In genomic region chr7:119515492-119516271, GRCm38 (mm10) we compare ENCODE assay signal across 9 mouse cellular contexts. TPM values are rescaled to one million over a fixed set of nuclear protein-coding genes. Genes with fewer than 3 reads are reported as not detected.
DNase-seq lines count a peak whose midpoint lies in the region; ATAC-seq lines count a peak whose summit lies in the region.
"Had no signal": no experiment of that assay in that cellular context is flagged by ENCODE, and none has a peak within 500 bp of the region (broad histone marks: within the 10 kb centered on the region; RNA-seq: fewer than 3 reads in every experiment).

No protein-coding gene starts in this region.

- H3K9ac ChIP-seq in forebrain, embryonic 11.5 days (ENCODE audit: low read length), result no peak overlapping the region
- H3K9ac ChIP-seq in midbrain, embryonic 11.5 days (ENCODE audit: low read length), result no peak overlapping the region

- H3K9me3 ChIP-seq in forebrain, embryonic 11.5 days (ENCODE audit: control insufficient read depth, low read length), result no peaks in the 10 kb centered on the region
- H3K9me3 ChIP-seq in midbrain, embryonic 11.5 days (ENCODE audit: control insufficient read depth, low read length), result no peaks in the 10 kb centered on the region

- 69% methylated on average over 10 of the region's 10 CpGs for WGBS in forebrain, embryonic 11.5 days
- 66% methylated on average over 10 of the region's 10 CpGs for WGBS in midbrain, embryonic 11.5 days

- H3K4me3 ChIP-seq in forebrain, embryonic 11.5 days (ENCODE audit: low read depth, low read length), result no peak overlapping the region
- H3K4me3 ChIP-seq in midbrain, embryonic 11.5 days (ENCODE audit: low read depth, low read length), result no peak overlapping the region

- H3K4me1 ChIP-seq in forebrain, embryonic 11.5 days (replicated peaks; ENCODE audit: control insufficient read depth, insufficient read depth, low read length), result no peaks in the 10 kb centered on the region
- no peaks in the 10 kb centered on the region for H3K4me1 ChIP-seq in midbrain, embryonic 11.5 days (ENCODE audit: control insufficient read depth, insufficient read depth, low read length)

- H3K27ac ChIP-seq in forebrain, embryonic 11.5 days (ENCODE audit: low read depth, low read length), result no peak overlapping the region
- H3K27ac ChIP-seq in midbrain, embryonic 11.5 days (ENCODE audit: low read depth, low read length), result no peak overlapping the region

- H3K27me3 ChIP-seq in forebrain, embryonic 11.5 days (ENCODE audit: control insufficient read depth, insufficient read depth, low read length), result no peaks in the 10 kb centered on the region
- no peaks in the 10 kb centered on the region for H3K27me3 ChIP-seq in midbrain, embryonic 11.5 days (ENCODE audit: control insufficient read depth, insufficient read depth, low read length)

- no peaks in the 10 kb centered on the region for H3K36me3 ChIP-seq in forebrain, embryonic 11.5 days (ENCODE audit: control insufficient read depth, insufficient read depth, low read length)
- no peaks in the 10 kb centered on the region for H3K36me3 ChIP-seq in midbrain, embryonic 11.5 days (ENCODE audit: control insufficient read depth, insufficient read depth, low read length)

- no peak for ATAC-seq in frontal cortex, adult (ENCODE audit: low TSS enrichment)
- ATAC-seq in forebrain, embryonic 11.5 days (replicated peaks; ENCODE audit: low FRiP score), result peak; percentile 59; the same call in 1 of the 2 replicates
- peak; percentile 58; the same call in 1 of the 2 replicates for ATAC-seq in midbrain, embryonic 11.5 days (ENCODE audit: low FRiP score)

- DNase-seq in frontal cortex, postnatal 25 days (ENCODE audit: low spot score in 2 of 2), result peak; percentile 36 to 52
- peak; percentile 23 for DNase-seq in 416B (ENCODE audit: low read depth)
- peak; percentile 37 for DNase-seq in adrenal gland, postnatal 25 days
- DNase-seq in forebrain, embryonic 11.5 days (ENCODE audit: low spot score), result peak; percentile 70
- peak; percentile 58 for DNase-seq in kidney, postnatal 14 days
- DNase-seq in midbrain, embryonic 11.5 days (ENCODE audit: low spot score, missing footprints), result peak; percentile 95
- DNase-seq in thymus, postnatal 14 days, result peak; percentile 6

- no peak overlapping the region for H3K4me2 ChIP-seq in forebrain, embryonic 11.5 days (ENCODE audit: low read depth, low read length, severe bottlenecking)
- no peak overlapping the region for H3K4me2 ChIP-seq in midbrain, embryonic 11.5 days

RNA-seq across cellular contexts. Expression of gene Acsm5, which starts 3.6 kb away (rescaled TPM):
- total RNA-seq in adrenal gland, postnatal 25 days (2021), result 3.0 and 3.3 TPM in 2 replicates
- not detected in 2 replicates for polyA plus RNA-seq in forebrain, embryonic 11.5 days (2014; fragmentation: Nextera tagmentation; extraction: Ambion mirVana)
- not detected in 2 replicates for polyA plus RNA-seq in midbrain, embryonic 11.5 days (2014; fragmentation: Nextera tagmentation; extraction: Ambion mirVana)

RNA-seq across cellular contexts. Expression of gene Pdilt, which starts 7.6 kb away (rescaled TPM):
- total RNA-seq in adrenal gland, postnatal 25 days (2021), result not detected in 2 replicates
- not detected in 2 replicates for polyA plus RNA-seq in forebrain, embryonic 11.5 days (2014; fragmentation: Nextera tagmentation; extraction: Ambion mirVana)
- not detected in 2 replicates for polyA plus RNA-seq in midbrain, embryonic 11.5 days (2014; fragmentation: Nextera tagmentation; extraction: Ambion mirVana)
- polyA plus RNA-seq: large intestine, adult 2 months had no signal

RNA-seq across cellular contexts. Expression of gene Umod, which starts 36.6 kb away (rescaled TPM):
- not detected in 2 replicates for total RNA-seq in adrenal gland, postnatal 25 days (2021)
- not detected in 2 replicates for polyA plus RNA-seq in forebrain, embryonic 11.5 days (2014; fragmentation: Nextera tagmentation; extraction: Ambion mirVana)
- polyA plus RNA-seq in midbrain, embryonic 11.5 days (2014; fragmentation: Nextera tagmentation; extraction: Ambion mirVana), result not detected in 2 replicates
- polyA plus RNA-seq: large intestine, adult 2 months had no signal

RNA-seq across cellular contexts. Expression of gene Acsm2, which starts 38.5 kb away (rescaled TPM):
- not detected in 2 replicates for total RNA-seq in adrenal gland, postnatal 25 days (2021)
- not detected in 2 replicates for polyA plus RNA-seq in forebrain, embryonic 11.5 days (2014; fragmentation: Nextera tagmentation; extraction: Ambion mirVana)
- not detected in 2 replicates for polyA plus RNA-seq in midbrain, embryonic 11.5 days (2014; fragmentation: Nextera tagmentation; extraction: Ambion mirVana)
- polyA plus RNA-seq: large intestine, adult 2 months had no signal

RNA-seq across cellular contexts. Expression of gene Gp2, which starts 56.6 kb away (rescaled TPM):
- total RNA-seq in adrenal gland, postnatal 25 days (2021), result not detected in 2 replicates
- polyA plus RNA-seq in forebrain, embryonic 11.5 days (2014; fragmentation: Nextera tagmentation; extraction: Ambion mirVana), result not detected in 2 replicates
- not detected in 2 replicates for polyA plus RNA-seq in midbrain, embryonic 11.5 days (2014; fragmentation: Nextera tagmentation; extraction: Ambion mirVana)

Comparison
In these comparisons a context has a peak if more than half of its experiments do, and no peak if none do; other contexts are left out.
1. DNase-seq: peak in every context shown above with its lines; median percentile 95 in midbrain, embryonic 11.5 days; 70 in forebrain, embryonic 11.5 days; 58 in kidney, postnatal 14 days; 44 in frontal cortex, postnatal 25 days; 37 in adrenal gland, postnatal 25 days; 23 in 416B; 6 in thymus, postnatal 14 days.